Mouse (Mus musculus) gastrocnemius, postnatal 36 days (tissue): Measurements from ENCODE around the gene Krtap29-1. TPM values are rescaled to one million over a fixed set of nuclear protein-coding genes. Genes with fewer than 3 reads are reported as not detected.

ENCODE experiments used
- DNase-seq, 2 experiments: peaks; one replicate each; pipeline ENCODE4 v3.0.0; 2022
- intact Hi-C: fragments of 180-260 bp; cut with DNase I; formaldehyde crosslinking; loops from one replicate; pipeline ENCODE4 v1.15.1; 2025
- total RNA-seq, 2 experiments: library from RNA; stranded (reverse); gene quantifications; 2 replicates each; pipeline ENCODE4 v1.2.3; 2021

Gene Krtap29-1
- total RNA-seq, 2 experiments from 2014 or later, result not detected

GRCm38 (mm10) chr11:99964213-99964612 is 14.6 kb downstream of the Krtap29-1 start:
- no peak for DNase-seq
- intact Hi-C loops, result no loop called here

DNA sequence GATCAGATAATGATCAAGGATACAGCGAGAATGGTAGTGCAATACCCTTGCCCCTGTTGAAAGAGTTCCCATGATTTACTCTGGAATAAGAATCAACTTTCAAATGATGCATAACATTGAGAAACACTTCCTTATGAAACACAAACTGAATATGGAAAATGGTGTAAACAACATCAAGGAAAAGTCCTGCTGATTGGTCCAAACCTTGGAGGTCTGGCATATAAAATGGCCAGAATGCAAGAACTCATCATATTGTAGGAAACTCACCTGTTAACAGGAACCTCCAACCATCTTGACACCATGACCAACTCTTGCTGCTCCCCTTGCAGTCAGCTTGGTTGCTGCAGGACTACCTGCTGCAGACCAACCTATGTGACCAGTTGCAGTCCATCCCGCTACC is 30.7 kb downstream of the Krtap29-1 start, which contains the start of gene Krtap9-5:
Gene Krtap9-5 (plus strand): TSS at position 301 of the 400 bp plus-strand sequence.
- intact Hi-C loops, result no loop called here
- no peak for DNase-seq

- no peak for DNase-seq
- intact Hi-C loops, result no loop called here
Observed at GRCm38 (mm10) chr11:99937751-99938264, 41.0 kb downstream of the Krtap29-1 start.

- intact Hi-C loops, result no loop called here
- DNase-seq, result no peak
Observed at GRCm38 (mm10) chr11:99935991-99936390, 42.9 kb downstream of the Krtap29-1 start, which contains the start of gene Krtap31-2. TSS of gene Krtap31-2 (plus strand) at chr11:99936291.

Other genes with a start within 250 kb of the Krtap29-1 start
- gene Gm14180, start 244.8 kb downstream of the Krtap29-1 start, total RNA-seq, result not detected
- not detected for gene Gm11595, start 206.1 kb downstream of the Krtap29-1 start, total RNA-seq
- gene Krtap4-8, start 198.3 kb downstream of the Krtap29-1 start, total RNA-seq, result not detected
- gene Krtap4-9, start 193.9 kb downstream of the Krtap29-1 start, total RNA-seq, result not detected
- not detected for gene Gm11596, start 185.6 kb downstream of the Krtap29-1 start, total RNA-seq
- not detected for gene Gm11569, start 180.1 kb downstream of the Krtap29-1 start, total RNA-seq
- not detected for gene Gm11554, start 174.6 kb downstream of the Krtap29-1 start, total RNA-seq
- not detected for gene Krtap4-13, start 169.2 kb downstream of the Krtap29-1 start, total RNA-seq
- gene Gm11564, start 163.4 kb downstream of the Krtap29-1 start, total RNA-seq, result not detected
- not detected for gene 2300003K06Rik, start 141.0 kb downstream of the Krtap29-1 start, total RNA-seq
- gene Krtap4-16, start 127.4 kb downstream of the Krtap29-1 start, total RNA-seq, result not detected
- not detected for gene Gm11568, start 121.1 kb downstream of the Krtap29-1 start, total RNA-seq
- not detected for gene Gm11559, start 114.6 kb downstream of the Krtap29-1 start, total RNA-seq
- gene Krtap9-1, start 105.7 kb downstream of the Krtap29-1 start, total RNA-seq, result not detected
- not detected for gene Gm11567, start 99.9 kb downstream of the Krtap29-1 start, total RNA-seq
- not detected for gene Krtap31-1, start 71.1 kb downstream of the Krtap29-1 start, total RNA-seq
- not detected for gene Gm11565, start 64.3 kb downstream of the Krtap29-1 start, total RNA-seq
- gene Krtap31-2, start 42.8 kb downstream of the Krtap29-1 start, total RNA-seq, result not detected
- not detected for gene Krtap9-5, start 30.6 kb downstream of the Krtap29-1 start, total RNA-seq
- gene Krtap16-1, start 7.5 kb upstream of the Krtap29-1 start, total RNA-seq, result not detected
- not detected for gene Krtap17-1, start 14.9 kb upstream of the Krtap29-1 start, total RNA-seq
- not detected for gene Krt33a, start 37.2 kb upstream of the Krtap29-1 start, total RNA-seq
- not detected for gene Krt33b, start 50.8 kb upstream of the Krtap29-1 start, total RNA-seq
- not detected for gene Krt34, start 62.5 kb upstream of the Krtap29-1 start, total RNA-seq
- gene Krt31, start 71.5 kb upstream of the Krtap29-1 start, total RNA-seq, result not detected
- gene Krt32, start 109.2 kb upstream of the Krtap29-1 start, total RNA-seq, result not detected
- gene Krt35, start 117.2 kb upstream of the Krtap29-1 start, total RNA-seq, result not detected
- not detected for gene Krt36, start 126.6 kb upstream of the Krtap29-1 start, total RNA-seq
- gene Krt13, start 142.5 kb upstream of the Krtap29-1 start, total RNA-seq, result not detected
- gene Krt15, start 156.9 kb upstream of the Krtap29-1 start, total RNA-seq, result not detected
- under 1 TPM; 0.41 to 0.57 TPM for gene Krt19, start 169.6 kb upstream of the Krtap29-1 start, total RNA-seq
- not detected for gene Krt9, start 214.2 kb upstream of the Krtap29-1 start, total RNA-seq
- not detected for gene Krt14, start 228.5 kb upstream of the Krtap29-1 start, total RNA-seq